Mouse (Mus musculus) kidney, adult 8-10 months (tissue): ENCODE data around the gene Gm17622.

Experiments
- DNase-seq, 2 experiments: peaks; one replicate each; pipeline ENCODE4 v3.0.0; 2022

Gene Gm17622

DNA sequence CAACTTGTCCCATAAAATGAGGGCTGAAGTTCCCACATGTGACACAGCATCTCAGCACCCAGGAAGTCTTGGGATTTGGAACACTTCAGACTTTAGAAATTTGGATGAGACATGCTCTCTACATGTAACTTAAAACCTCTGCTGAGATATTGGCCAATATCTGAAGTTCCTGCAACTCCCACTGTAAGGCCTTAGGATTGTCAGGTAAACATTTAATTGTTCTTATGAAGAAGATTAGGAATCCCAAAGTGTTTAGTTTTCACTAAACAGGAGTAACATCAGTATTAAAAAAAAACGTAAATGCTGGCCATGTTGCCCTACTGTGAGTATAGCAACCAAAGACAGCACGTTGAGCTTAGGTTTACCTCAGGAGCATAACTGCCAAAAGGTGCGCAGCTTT is at the start of gene Gm17622:
TSS of gene Gm17622 (plus strand) at position 301 of the 400 bp plus-strand sequence.
- DNase-seq = no peak

DNA sequence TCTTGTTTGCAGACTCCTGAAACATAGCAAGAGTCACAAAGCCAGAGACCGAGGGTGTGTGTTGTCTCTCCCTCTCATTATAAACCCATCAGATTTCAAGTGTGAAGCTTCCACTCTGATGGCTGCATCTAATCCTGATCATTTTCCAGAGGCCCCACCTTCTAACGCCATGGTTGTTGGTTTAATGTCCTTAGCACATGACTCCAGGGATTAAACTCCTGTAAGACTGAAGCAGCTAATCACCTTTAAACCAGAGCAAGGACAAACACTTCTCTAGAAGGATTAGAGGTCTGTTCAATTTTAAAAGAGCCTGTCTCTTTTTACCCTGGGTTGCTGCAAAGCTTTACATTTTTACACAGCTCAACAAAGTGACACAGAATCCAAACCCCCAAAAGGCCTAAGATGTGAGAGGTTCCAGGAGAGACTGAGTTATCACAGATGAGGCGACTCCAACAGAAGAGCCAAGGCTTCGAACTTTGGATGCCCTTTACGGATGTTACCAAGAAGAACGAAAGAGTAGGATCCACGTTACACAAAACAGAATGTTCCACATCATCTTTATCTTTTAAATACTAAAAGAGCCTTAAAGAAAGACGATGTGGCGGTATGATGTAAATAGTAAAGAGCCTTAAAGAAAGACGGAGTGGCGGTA is 40.2 kb upstream of the Gm17622 start:
- DNase-seq = no peak

DNA sequence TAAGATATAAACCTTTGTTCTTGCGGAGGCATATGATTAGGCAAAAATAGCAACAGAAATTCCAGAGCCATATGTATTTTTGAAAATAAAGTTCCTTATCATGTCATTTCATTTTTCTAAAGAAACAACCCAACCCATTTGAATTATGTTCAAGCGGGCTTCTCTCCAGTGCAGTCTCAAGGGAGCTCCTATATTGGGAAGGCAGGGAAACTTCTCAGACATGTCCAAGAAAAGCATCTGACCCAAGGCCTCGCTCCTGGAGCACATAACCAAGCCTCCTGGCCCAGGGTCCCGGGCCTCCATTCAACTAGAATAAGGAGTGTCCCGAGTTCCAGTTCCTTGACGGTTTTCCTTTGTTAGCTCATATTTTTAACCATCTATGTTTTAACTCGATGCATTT is 39.7 kb upstream of the Gm17622 start:
- no peak for DNase-seq

DNA sequence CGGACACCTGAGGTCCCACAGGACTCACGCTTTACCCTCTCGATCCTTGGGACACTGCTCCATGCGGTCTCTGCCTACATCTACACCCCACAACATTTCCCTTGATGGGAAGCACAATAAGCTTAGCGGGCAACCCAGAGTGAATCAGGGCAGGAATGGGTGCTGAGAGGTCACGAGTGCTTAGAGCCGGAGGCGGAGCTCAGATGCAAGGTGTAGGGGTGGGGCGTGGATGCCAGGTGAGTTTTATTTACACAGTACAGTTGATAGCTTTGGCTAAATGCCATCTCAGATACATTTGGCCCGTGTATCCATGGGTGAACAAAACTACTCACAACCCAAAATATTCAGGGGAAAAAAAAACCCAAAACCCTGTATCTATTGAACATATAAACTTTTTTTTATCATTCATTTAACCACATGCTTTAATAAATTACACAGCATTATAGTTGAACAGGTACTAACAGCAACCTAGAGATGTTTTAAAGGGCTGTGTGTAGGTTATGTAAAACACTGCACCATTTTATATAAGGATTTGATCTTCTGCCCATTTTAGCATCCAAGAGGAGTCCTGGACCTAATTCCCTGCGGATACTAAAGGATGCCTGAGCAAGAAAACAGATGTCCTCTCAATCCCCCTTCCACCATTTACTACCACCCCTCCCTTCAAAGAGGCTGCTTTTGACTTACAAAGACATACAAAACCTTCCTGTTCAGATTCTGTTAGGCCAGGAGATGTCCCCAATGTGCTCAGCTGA is 39.0 kb upstream of the Gm17622 start:
- DNase-seq = no peak

DNA sequence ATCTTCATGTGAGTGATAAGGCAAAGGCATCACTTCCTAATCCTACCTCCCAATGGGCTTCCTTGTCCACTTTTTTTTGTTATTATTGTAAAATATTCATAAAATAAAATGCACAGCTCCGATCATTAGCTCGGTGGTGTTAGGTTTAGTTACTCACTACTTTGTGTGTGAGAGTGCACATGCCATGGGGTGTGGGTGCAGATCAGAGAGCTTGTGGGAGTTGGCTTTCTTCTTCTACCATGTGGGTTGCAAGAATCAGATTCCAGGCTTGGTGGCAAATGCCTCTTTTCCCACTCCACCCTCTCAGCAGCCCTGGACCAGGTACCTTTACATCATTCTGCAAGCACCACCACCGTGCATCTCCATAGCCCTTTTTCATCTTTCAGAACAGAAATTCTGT is 37.9 kb upstream of the Gm17622 start:
- DNase-seq = no peak

DNA sequence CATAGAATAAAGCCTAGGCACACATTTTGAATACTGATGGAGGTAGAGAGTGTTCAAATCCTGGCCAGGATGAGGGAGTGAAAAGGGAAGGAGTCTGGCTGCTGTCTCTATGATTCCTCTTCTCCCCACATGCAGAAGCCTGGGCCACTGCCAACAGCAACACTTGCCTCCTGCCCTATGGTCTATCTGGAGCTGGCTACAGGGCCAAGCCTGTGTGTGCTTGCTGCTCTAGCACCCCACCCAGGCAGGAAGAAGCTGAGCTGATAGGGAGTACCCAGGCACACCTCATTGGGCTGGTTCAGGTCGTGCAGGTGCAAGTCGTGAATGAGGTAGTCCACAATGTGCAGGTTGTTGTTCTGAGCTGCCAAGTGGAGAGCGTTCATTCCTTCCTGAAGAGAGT is 36.2 kb upstream of the Gm17622 start:
- no peak for DNase-seq

DNA sequence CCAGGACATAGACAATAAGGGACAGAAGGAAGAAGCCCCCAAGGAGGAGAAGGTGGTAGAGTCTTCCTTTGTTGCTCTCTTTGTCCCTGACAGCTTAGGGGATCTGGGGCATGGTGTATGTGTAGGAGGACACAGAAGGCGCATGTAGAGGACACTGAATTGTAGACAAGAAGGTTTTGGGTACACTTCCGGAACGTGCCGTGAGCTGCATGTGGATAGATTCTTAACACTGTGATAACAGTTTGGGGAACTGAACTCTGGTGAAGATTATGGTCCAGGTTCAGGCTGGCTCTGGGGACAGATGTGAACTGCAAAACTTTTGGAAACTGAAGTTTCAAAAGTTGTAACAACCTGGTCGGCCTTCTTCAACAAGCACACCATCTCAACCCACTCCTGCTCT is 33.0 kb upstream of the Gm17622 start:
- no peak for DNase-seq

DNA sequence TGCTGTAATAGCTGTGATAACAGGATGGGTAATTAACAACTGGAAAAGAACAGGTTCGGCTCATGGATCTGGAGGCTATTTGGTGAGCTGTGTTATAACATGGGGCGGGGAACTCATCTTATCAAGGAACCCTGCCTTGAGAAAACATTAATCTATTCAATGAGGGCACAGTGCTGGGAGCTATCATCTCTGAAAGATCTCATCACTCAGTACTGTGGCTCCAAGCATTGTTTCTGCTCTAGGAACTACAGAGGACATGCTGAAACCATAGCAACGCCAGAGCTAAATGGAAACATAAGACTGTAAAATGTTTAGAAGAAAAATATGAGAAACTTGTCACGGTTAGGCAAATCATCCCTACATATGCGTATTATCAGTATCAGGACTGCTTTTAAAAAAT is 32.5 kb upstream of the Gm17622 start:
- DNase-seq = no peak

DNA sequence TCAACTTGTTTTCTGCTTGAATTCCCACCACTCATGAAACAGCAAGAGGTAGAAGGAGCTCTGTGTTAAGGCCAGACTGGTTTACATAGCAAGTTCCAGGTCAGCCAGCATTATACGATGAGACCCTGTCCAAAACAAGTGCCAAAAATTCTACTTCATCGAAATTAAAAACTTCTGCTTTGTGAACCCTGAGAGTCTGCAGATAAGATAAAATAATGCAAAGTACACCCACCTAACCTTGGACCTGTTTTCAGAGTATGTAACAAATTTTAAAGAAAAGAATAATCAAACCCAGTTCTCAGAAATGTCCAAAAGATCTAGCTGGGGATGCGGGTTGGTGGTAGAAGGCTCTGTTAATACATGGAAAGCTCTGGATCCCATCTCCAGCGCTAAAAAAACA is 31.9 kb upstream of the Gm17622 start:
- no peak for DNase-seq

DNA sequence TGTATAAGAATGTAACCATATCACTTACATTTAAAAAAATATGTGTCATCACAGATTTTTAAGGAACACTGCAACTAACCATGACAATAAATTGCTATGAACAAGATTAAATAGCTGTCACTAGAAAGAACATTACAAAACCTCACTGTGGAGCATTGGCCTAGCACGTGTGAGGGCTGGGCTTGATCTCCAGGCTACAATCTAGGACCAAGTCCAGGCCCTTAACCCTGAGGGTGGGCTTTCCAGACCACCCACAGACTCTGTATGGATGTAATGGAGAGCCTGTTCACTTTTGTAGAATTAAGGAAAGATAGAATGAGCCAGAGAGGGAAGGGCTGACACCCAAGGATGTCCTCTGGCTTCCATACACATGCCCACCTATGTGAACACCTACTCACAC is 27.9 kb upstream of the Gm17622 start:
- no peak for DNase-seq

DNA sequence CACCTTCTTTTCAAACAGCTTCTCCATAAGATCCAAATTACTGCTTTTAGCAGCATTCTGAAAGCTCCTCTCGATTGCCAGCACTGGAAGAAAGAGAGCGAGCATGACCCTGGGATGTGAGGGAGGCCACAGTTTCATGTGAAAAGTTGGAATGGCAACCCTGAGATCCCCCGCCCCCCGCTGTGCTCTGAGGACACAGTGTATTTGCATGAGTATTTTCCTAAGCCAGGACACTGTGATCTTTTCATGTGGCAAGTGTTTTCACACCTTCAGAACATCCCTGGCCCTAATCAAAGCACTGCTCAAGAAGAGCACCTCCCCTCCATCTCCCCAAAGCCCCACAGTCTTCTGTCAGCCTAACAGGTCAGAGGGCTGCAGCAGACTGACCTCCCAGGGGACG is 25.2 kb upstream of the Gm17622 start:
- no peak for DNase-seq

DNA sequence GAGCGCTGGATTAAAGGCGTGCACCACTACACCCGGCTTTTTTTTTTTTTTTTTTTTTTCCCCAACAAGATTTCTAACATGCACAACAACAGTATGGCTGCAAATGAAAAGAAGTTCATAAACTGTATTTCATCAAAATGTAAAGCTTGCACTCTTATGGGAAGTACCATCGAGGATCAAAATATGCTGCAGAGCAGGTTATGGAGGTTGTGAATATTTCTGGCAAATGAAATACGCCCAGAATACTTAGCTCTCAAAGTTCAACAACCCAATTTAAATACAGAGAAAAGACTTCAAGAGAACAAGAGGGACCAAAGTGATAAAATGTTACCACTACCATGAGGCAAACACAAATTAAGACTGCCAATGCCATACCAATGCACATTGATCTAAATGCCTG is 21.9 kb upstream of the Gm17622 start:
- no peak for DNase-seq

DNA sequence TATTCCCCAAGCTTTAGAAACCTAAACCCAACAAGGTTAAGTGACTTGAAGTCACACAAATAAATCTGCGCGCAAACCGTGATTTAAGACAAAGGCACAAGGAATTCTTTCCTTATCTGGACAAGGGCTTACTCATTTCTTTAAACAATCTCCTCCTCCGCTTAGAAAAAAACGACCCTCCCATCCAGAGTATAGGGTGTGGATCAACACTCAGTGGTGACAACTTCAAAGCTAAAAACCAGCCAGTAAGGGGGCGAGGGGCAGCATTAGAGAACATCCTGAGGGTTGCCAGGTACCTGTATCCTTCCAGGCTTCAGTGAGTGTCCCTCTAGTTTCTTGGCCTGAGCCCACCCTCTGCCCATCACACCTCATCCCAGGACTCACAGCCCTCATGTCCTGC is 20.0 kb upstream of the Gm17622 start:
- DNase-seq = no peak

DNA sequence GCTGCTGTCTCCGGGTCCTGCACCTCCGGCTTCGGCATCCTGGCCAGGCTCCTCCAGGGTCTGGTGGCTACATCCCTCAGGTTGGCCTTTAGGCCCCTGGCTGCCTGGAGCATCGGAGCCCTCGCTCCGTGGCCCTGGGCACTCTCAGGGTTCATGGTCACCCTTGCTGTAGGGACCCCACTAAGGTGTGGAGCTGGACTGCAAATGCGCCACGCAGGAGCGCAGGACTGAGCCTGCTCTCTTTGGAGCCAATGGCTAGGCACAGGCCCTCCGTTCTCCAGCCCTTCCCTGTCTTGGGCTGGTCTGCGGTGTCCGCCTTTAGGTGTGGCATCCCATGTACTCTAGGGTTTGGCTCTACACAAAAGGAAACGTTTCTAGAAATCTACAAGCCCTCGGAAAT is 19.6 kb upstream of the Gm17622 start, which contains the start of gene Ankdd1b:
TSS of gene Ankdd1b (minus strand) at position 242 of the 400 bp plus-strand sequence.
- DNase-seq = no peak

DNA sequence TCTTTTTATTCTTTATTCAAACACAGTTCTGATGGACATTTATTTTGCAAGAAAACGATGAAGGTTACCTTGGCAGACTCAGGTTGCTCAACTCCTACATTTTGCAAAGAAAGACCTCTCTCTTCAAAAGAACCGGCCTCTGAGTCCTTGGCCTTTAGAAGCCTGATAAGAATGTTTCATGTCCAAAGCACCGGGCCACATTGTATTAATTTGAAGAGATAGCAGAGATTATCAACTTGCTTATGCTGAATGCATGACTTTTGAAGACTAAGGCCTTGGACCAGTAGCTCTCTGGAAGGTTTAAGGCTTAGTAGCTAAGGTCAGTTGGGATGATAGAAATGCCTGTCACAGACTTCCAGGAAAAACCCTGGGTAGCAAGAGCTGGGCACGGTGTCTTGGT is 13.3 kb upstream of the Gm17622 start:
- DNase-seq = no peak

DNA sequence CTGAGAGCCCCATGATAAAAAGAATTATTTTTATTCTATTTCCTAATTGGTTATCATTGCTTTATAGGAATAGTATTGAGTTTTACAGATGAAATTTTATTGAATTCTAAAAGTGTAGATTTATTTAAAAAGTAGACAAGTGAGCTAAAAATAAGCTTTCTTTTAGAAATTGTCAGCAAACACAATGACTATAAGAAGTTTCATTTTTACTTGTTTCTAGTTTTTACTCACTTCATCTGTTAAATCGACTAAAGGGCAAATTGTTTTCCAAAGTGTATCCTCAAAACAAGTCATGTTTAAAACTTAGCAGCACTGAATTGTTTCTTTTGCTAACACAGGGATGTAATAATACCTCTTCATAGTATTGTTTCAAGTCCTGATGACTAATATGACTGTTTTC is 11.5 kb upstream of the Gm17622 start:
- no peak for DNase-seq

DNA sequence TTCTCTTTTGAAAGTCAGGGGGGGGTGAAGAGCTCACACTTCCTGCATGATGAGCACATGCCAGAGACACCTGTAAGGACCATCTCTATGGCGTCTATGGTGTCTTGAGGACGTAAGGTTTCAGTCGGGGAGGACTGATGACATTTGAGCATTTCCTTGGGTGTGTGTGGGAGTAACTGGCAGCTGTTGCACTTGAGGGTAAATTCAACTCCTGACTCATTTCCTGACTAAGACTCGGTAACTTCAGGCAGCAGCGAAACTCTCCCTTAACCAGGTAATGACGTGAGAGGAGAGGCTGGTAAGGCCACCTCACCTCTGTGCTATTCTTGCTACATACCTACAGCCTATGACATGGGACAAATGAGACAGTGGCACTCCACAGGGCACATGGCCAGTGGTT is 3.3 kb upstream of the Gm17622 start:
- DNase-seq = no peak

DNA sequence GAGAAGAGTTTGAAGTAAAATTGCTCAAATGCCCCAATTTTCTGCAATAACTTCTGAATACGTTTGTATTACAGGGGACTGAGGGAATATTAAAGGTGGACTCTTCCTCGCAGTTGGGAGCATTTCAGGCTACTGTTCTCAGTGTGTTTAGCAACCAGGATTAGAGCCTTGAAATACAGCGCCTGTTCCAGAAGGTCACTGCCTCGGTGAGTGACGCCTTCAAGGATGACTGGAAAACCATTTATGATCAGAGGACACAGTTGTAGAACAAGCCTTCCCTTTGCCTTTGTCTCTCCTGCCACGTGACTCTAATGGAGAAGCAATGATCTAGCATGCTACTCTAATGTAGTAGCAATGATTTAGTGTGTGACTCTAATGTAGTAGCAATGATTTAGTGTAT is 2.6 kb upstream of the Gm17622 start:
- no peak for DNase-seq

DNA sequence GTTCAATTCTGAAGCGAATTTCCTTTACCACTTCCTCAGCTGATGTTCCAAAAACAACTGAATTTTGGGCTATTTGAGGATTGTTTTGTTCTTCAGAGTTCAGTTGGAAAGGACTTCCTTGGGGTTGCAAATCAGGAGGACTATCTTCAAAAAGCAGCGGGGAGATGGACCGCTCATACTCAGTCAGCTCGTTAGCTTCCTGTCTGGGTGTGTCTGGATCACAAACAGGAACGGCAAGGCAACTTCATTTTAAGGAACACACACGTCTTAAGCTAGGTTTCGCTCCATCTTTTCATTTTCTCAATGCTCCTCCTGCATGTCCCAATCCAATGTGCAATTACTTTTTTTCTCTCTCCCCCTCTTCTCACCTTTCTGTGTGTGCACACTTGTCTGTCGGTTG is 6.1 kb downstream of the Gm17622 start:
- DNase-seq = no peak

DNA sequence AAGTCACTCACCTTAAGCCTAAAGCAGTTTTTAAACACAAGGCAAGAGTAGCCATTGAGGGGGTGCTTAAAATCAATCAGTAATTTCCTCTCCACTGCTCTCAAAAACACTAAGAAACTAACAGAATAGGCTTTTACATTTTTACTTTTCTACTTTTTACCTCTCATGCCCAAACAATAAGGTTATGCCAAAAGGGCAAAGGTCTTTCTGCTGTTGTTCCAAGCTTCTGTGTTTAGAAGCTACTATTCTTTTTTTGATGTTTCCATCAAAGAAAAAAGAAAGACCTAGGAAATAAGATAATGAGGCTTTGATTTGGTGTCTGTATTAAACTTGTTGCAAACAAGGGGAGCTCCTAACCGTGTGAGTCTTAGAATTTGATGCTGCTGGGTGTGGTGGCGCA is 9.4 kb downstream of the Gm17622 start:
- DNase-seq = no peak

DNA sequence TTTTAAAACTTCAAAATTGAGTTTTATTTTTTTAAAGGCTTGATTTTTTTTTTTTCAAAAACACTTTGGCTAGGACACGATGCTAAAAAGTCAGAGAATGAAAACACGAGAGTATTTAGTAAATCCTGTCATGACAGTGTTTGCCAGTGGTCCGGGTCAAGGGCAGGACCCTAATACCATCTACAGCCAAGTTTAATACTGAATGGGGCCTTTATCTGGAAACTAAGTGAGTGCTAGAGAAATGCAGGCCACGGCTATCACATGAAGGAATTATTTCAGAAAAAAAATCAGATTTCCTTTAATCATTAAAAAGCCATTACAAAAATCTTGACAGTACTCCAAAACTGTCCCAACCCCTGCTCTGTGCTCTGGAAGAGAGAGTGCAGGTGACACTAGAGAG is 15.1 kb downstream of the Gm17622 start:
- DNase-seq = no peak

DNA sequence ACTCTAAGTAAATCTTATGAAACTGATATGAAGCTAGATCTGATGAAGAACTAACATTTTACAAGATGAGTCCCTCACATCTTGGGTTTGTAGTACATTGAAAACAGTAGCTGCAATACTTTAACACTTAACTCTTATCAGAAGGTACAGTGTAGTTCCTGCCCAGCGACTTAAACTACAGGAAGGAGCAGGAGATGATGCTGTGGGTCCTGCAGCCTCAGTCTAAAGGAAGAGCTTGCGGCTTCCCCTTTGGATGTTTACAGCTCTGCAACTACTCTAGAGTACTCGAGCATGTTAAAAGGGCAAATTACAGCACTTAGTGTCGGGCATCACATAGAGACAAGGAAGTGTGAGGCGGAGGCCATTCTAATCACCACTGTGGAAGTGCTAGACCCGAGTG is 15.8 kb downstream of the Gm17622 start:
- no peak for DNase-seq

DNA sequence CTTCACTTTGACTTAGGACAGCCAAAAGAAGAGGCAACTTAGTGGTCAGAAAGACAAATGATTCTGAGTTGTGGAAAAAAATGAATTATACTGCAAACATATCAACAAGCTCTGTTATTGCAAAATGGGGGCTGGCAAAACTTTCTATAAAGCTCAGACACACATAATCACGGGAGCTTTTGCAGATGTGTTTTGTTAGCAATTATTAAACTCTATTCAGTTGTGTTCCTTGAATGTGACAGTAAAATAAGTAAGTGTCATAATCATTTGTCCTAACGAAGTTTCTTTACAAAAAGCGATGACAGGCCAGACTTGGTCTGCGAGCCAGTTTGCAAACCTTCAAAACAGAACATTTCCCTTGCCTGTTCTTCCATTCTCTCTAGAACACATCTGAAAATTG is 17.0 kb downstream of the Gm17622 start:
- DNase-seq = no peak

DNA sequence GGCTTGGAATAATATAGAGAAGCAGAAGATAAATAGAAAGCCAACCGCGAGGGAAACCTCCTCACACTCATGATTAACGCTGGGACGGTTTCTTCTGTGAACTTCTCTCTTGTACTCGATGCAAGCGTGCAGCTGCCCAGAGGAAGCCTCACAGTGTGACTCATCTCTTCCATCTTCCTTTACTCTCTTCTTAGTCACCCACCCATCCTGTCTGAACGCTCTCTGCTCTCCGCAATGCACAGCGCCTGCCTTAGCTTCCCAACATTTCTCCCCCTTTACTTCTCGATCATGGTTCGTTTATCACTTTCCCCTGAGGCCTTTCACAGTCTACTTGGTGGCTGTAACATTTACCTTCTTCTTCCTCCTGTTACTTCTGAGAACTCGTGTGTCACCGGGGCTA is 20.1 kb downstream of the Gm17622 start:
- DNase-seq = no peak

DNA sequence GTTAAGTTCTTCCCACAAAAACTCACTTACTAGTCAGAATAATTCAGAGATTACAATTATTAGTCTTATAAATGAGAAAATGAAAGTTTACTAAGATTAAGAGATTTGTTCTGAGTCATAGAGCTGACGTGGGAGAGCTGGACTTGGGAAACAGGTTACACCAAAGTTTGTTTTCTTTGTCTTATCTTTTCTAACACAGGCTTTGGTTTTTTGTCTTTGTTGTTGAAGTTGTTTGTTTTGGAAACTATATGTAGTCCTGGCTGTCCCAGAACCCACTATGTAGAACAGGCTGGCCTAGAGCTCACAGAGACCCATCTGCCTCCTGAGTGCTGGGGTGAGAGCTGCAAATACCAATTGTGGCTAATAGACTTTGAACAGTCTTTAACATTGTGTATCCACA is 20.7 kb downstream of the Gm17622 start:
- no peak for DNase-seq
